Mouse (Mus musculus) ES-Bruce4 (cell line): ENCODE data around the gene Plekhg5.

Experiments used
- CTCF ChIP-seq: IDR thresholded peaks from one replicate; pipeline ENCODE4 v1.8.1; 2011; ENCODE audit warnings: low read depth, low read length
- EP300 ChIP-seq: IDR thresholded peaks from 2 replicates; pipeline ENCODE4 v1.6.1; 2011; ENCODE audit warnings: low read depth, low read length; ENCODE audit not compliant: insufficient read depth
- POLR2A ChIP-seq: IDR thresholded peaks from one replicate; pipeline ENCODE4 v1.8.1; 2011; ENCODE audit warnings: low read length; ENCODE audit not compliant: insufficient read depth

DNA sequence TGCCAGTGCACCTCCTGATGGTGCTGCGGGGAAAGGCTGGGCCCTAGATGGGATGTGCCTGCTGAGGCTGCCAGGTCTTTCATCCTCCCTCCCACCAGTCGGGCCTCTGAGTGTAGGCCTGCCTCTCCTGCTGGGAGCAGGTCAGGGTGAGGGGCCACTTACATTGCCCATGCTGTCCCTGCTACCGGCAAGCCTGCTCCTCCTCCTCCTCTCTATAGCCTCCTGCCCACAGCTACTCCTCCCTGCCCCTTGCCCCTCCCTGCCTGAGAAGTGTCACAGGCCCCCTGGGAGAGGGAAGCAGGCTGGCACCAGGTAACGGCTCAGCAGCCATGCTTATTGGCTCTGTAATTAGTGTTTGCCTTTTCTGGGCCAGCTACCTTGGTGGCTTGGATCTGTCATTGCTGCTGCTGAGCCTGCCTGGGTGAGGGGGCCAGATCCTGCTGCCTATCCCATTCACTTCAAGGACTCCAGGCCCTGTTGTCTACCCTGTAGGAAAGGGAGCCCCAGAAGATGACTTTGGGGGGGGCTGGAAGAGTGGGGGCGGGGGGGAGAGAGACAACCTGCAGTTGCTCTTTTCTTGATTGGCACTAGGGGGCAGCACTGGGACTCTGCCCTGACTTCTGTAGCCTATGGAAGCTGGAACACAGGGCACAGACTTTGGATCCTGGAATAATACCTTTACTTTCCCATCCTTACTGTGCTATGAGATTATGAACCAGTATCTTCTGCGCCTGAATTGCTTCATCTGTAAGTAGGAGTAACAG lies 64.0 kb downstream of the Plekhg5 start:
- TF ChIP-seq EP300 (no peak), CTCF (peak; percentile 77), POLR2A (no peak)
